Mouse (Mus musculus) cerebellum, postnatal 25 days (tissue): ENCODE data around the gene Cyp4a32.

Experiments used
- DNase-seq, 2 experiments: peaks; one replicate each; pipeline ENCODE4 v3.0.0; 2021; ENCODE audit warnings: mixed read lengths in 2 of 2

Gene Cyp4a32

DNA sequence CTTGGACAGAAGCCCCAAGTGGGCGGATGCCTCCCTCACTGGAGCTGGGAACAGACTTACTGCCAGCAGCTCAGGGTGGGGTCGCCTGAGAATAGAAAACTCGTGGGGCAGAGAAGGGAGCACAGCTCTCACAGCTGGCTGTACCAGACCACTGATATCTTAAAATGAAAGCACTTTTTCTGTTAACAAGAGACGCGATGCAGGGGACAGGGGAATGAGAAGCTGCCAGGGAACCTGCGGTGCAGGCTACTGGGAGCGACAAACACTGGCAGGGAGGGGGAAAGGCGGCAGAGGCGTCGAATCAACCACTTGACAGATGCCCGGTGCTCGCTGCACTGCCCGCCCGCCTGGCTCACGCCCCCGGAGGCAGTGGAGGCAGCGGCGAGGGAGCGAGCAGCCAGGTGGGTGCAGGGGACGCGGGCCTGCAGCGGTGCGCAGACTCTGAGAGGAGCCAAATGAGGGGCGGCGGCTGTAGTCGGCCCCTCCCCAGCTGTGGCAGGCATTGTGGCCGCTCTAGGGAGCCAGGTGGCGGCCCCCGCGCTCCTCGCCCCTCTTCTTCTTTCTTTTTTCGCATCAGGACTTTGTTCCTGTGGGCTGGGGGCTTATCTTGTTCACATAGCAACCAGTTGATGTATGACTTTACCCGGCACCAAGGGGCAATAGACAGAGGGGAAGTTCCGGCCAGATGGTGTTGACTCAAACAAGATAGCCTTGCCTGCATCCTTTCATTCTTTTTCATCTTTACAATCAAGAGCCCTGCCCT lies 56.5 kb downstream of the Cyp4a32 start:
- peak in 1 of 2 experiments; percentile 9 for DNase-seq

DNA sequence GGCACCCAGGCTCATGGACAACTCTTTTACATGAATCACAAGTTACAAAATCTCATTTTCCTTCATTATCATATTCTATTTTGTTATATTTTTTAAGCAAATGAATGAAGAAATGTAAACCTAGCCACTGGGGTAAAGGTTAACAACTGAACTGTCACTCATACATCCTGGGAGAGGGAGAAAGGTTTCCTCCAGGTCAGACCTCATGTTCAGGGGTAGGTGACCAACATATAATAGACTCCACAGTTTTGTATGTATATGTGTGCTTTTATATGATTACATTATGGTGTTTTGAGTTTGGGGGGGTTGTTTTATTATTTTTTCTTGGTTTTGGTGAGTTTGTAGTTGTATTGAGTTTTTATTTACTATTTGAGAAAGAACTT lies 57.1 kb downstream of the Cyp4a32 start:
- no peak for DNase-seq

GRCm38 (mm10) chr4:115659190-115659589 lies 58.4 kb downstream of the Cyp4a32 start:
- no peak for DNase-seq
